Mouse (Mus musculus): Measurements from ENCODE around the gene Smarcd1.
A peak's percentile ranks its signal among the peaks of the same experiment; 100 is the strongest.

DNA sequence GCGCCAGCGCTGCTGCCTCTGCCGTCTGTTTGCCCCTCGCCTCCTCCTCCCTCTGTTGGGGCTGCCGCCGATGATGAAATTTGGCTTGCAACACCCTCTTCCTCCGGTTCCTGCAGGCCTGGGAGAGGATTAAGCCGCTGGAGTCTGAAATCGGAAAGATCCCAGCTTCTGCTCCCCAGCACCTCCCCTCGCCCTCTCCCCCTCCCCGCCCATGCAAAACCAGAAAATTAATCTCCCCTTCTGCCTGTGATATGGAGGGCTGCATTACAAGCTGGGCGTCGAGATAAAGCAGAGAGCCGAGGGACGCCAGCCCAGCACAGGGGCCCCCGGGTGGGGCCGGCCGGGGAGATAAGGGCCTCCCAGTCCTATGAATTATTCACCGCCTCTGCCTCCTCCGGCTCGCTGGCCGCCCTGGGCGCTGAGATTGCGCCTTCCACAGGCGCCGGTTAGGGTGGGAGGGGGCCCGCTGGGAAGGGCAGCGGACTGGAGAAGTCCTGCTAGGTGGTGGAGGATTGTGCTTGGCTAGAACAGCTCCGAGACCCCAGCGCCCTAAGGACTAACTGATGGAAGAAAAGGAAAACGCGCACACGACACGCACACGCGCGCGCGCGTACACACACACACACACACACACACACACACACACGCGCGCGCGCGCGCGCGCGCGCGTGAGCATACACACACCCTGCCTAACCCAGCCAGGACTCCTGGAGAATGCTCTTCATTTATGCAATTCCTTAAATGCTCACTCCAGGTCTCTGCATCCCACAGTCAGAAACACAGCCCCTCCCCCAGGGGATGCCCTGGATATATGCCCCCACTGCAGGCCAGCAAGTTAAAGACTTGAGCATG lies 37.1 kb upstream of the Smarcd1 start:
- TF ChIP-seq CTCF (IDR thresholded peaks at IDR 0.05; ENCODE audit: insufficient read depth, low read depth, low read length) (no peak), POLR2A (IDR thresholded peaks at IDR 0.05; ENCODE audit: insufficient read depth, low read depth, low read length) (0 out of 2 replicates have a peak, but pooled peaks have one; percentile 14)

Measured in olfactory bulb, adult 2 months (tissue).